Mouse (Mus musculus) liver, adult 2 months (tissue): ENCODE measurements at regions not wholly inside any gene's neighbourhood (a gene's known extent, or its start where the extent isn't known, plus 50 kb on each side); places are given as distances from the start of the nearest gene placed in this dataset.

ENCODE experiments used
- DNase-seq: peaks from one replicate; pipeline ENCODE4 v3.0.0-alpha.2; 2011; ENCODE audit warnings: low read depth, low spot score; ENCODE audit errors: extremely low read depth
- H3K27ac ChIP-seq: fragments of 200-500 bp; replicated peaks from 2 replicates; pipeline ENCODE4 v1.5.1; 2012; ENCODE audit warnings: low read depth, mild to moderate bottlenecking, control low read depth, inconsistent platforms, low read length; ENCODE audit not compliant: insufficient read depth
- H3K27me3 ChIP-seq: fragments of 200-500 bp; 2 replicates; pipeline ENCODE4 v1.6.1; 2012; ENCODE audit warnings: mild to moderate bottlenecking, moderate library complexity, low read length, inconsistent platforms; ENCODE audit not compliant: control insufficient read depth, insufficient read depth
- H3K36me3 ChIP-seq: fragments of 200-500 bp; 2 replicates; pipeline ENCODE4 v1.6.1; 2012; ENCODE audit warnings: low read length, inconsistent platforms; ENCODE audit not compliant: control insufficient read depth, insufficient read depth
- H3K4me1 ChIP-seq: fragments of 200-500 bp; 2 replicates; pipeline ENCODE4 v1.6.1; 2011; ENCODE audit warnings: low read length; ENCODE audit not compliant: control insufficient read depth, insufficient read depth
- H3K4me3 ChIP-seq: fragments of 200-500 bp; 2 replicates; pipeline ENCODE4 v1.5.1; 2011; ENCODE audit warnings: low read depth, mild to moderate bottlenecking, control low read depth, low read length, moderate library complexity; ENCODE audit not compliant: insufficient read depth
- H3K79me2 ChIP-seq: fragments of 200-500 bp; 2 replicates; pipeline ENCODE4 v1.6.1; 2012; ENCODE audit warnings: inconsistent platforms, mild to moderate bottlenecking, low read length, moderate library complexity; ENCODE audit not compliant: control insufficient read depth, insufficient read depth
- H3K9ac ChIP-seq: fragments of 200-500 bp; 2 replicates; pipeline ENCODE4 v1.6.1; 2012; ENCODE audit warnings: low read depth, mild to moderate bottlenecking, control low read depth, inconsistent platforms, low read length
- CTCF ChIP-seq: fragments of 200-500 bp; IDR thresholded peaks from 2 replicates; pipeline ENCODE4 v1.5.1; 2011; ENCODE audit warnings: low read depth, low read length, control low read depth
- POLR2A ChIP-seq: fragments of 200-500 bp; IDR thresholded peaks from 2 replicates; pipeline ENCODE4 v1.6.1; 2011; ENCODE audit warnings: low read length, control low read depth; ENCODE audit not compliant: insufficient read depth; ENCODE audit errors: extremely low read depth
- WGBS: fragments of 180-500 bp; shearing (Covaris S2); methylation state at CpG from one replicate; pipeline ENCODE4 v1.1.7; 2018; 5-methylcytosine and 5-hydroxymethylcytosine counted together

DNA sequence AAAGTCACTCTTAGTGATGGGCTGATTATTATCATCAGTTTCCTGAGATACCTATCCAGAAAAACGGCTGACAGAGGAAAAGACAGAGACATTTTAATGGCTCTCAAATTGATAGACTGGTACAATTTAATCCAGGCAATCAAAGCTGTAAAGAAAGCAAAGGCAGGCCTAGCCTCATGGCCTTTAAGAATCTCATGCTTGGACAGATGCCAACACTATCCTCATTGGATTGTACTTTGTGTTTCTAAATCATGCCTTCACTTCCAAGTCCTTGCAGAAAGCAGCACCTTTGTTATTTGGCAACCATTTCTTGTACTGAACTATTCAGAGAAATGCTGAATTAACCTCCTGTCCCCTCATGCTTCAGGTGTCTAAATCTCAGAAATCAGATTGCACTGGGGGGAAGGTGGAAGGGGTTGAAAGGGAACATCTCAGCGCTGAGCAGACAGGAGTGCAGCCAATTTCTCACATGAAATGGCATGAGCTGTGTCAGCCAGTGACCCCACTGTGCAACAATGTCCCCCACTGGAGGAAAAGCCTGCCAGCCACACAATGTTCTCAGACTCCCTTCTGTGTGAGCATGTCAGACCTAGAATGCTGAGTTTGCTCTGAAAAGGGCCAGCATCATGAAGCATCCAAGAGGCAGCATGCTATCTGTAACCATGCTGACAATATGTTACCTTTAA, 787.1 kb downstream of the Plod2 start:
- Histone ChIP-seq H3K79me2 (no peaks in the 10 kb centered on the region), H3K4me1 (no peaks in the 10 kb centered on the region), H3K4me3 (no peak overlapping the region), H3K36me3 (no peaks in the 10 kb centered on the region), H3K9ac (no peak overlapping the region), H3K27ac (no peak overlapping the region), H3K27me3 (no peaks in the 10 kb centered on the region)
- DNase-seq = no peak
- 47% methylated on average over 2 of the region's 2 CpGs for WGBS
- no peak for TF ChIP-seq POLR2A
- TF ChIP-seq CTCF = no peak
